Mouse (Mus musculus) lung, adult 2 months (tissue): Measurements from ENCODE around the gene Aldh16a1.

Experiments used
- CTCF ChIP-seq: fragments of 200-500 bp; IDR thresholded peaks from 2 replicates; pipeline ENCODE4 v1.5.1; 2011; ENCODE audit warnings: mild to moderate bottlenecking, low read length, control low read depth; ENCODE audit not compliant: insufficient read depth
- POLR2A ChIP-seq: fragments of 200-500 bp; IDR thresholded peaks from 2 replicates; pipeline ENCODE4 v1.6.1; 2011; ENCODE audit warnings: low read depth, mild to moderate bottlenecking, control low read depth, low read length, borderline replicate concordance; ENCODE audit errors: extremely low read depth

- TF ChIP-seq CTCF, result no peak
- TF ChIP-seq POLR2A, result no peak
Observed at GRCm38 (mm10) chr7:45117566-45117965, 36.8 kb downstream of the Aldh16a1 start.
